Mouse (Mus musculus): Measurements from ENCODE around the gene Manba. TPM values are rescaled to one million over a fixed set of nuclear protein-coding genes. Genes with fewer than 3 reads are reported as not detected.
"Not testable (repeated sequence)": the region's sequence is repeated elsewhere in the genome, so short reads cannot be mapped to it uniquely, and the experiment has no call there.

Manba gene
- polyA plus RNA-seq, 1 experiment from 2014 or later = 5.1 TPM

DNA sequence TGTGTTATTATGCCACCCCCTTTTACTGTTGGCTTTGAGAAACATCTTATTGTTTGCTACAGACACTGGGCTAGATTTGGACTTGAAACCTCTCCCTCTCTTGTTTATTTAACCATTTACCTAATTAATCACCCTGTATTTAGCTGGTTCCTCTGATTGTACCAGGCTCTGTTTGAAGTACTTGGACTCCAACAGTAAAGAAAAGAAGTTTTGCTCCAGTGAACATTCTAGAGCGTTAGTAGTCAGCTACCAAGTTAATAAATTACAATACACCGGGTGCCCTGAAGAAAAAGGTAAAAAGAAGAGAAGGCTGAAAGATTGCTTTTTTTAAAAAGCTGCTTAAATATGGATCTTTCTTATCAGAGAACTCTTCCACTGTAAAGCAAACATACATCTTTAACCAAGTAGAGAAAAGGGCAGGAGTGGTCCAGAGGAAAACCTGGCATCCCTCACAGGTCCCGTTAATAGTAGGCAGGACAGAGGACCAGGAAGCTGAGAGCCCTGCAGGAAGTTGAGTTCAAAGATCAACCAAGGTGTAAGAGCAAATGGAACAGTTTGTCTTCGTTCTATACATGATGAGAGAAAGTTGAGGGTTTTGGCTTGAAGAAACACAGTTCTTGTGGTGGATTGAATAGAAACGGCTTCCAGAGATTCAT lies 4.6 kb downstream of the Manba start:
- H3K4me3 ChIP-seq = no peak overlapping the region
- no peak overlapping the region for H3K4me2 ChIP-seq (replicated peaks)
- no peak for ATAC-seq (ENCODE audit: low FRiP score, low read depth)
- no peak overlapping the region for H3K27ac ChIP-seq
- no peaks in the 10 kb centered on the region for H3K36me3 ChIP-seq
- H3K9ac ChIP-seq = no peak overlapping the region
- 84% methylated on average over 5 of the region's 5 CpGs for WGBS
- no peaks in the 10 kb centered on the region; the same call in 1 of the 2 replicates for H3K27me3 ChIP-seq (replicated peaks)
- H3K4me1 ChIP-seq = peaks cover 7% of the 10 kb centered on the region
- no peaks in the 10 kb centered on the region for H3K9me3 ChIP-seq

DNA sequence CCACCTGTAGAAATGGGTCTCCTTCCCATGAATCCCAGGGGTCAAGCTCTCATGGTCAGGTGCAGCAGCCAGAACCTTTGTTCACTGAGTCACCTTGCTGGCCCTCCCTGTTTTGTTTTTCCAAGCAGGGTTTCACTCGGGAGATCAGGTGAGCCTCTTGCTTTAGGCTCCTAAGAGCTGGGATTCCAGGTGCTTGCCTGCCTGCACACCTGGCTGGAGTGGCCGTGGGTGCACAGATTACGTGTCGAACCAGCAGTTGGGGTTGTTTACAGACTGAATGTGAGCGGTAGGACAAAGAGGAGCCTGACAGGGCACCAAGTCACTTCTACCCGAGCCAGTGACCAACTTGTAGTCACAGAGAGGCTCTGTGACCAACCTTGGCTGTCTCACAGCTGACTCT lies 5.7 kb downstream of the Manba start:
- Histone ChIP-seq H3K4me2 (replicated peaks) (no peak overlapping the region), H3K9ac (no peak overlapping the region), H3K27me3 (replicated peaks) (no peaks in the 10 kb centered on the region), H3K9me3 (no peaks in the 10 kb centered on the region), H3K27ac (no peak overlapping the region), H3K4me1 (no peaks in the 10 kb centered on the region), H3K36me3 (no peaks in the 10 kb centered on the region), H3K4me3 (no peak overlapping the region)
- ATAC-seq (ENCODE audit: low FRiP score, low read depth) = no peak
- 84% methylated on average over 6 of the region's 6 CpGs for WGBS

DNA sequence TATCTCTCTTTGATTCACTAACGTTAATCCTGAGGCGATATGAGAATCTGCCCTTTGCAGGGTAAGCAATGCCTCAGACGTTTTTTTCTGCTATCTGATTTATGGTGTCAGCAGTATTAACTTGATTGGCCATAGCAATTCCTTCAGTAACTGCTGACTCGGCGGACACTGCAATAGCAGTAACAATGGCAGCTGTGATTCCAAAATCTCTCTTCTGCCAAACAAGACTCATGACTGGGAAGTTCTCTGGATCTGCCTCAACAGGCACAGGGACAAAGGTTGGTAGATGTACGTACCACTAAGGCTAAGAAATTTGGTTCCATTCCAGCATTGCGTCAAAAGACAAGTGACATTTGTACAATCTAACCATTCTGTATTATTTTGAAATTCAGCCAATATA lies 7.9 kb downstream of the Manba start:
- H3K27me3 ChIP-seq (replicated peaks); ATAC-seq (ENCODE audit: low FRiP score, low read depth); H3K9me3 ChIP-seq; H3K27ac ChIP-seq; H3K36me3 ChIP-seq; H3K9ac ChIP-seq; H3K4me3 ChIP-seq; H3K4me2 ChIP-seq (replicated peaks); H3K4me1 ChIP-seq: not testable (repeated sequence)
- 79% methylated on average over 7 of the region's 7 CpGs for WGBS

DNA sequence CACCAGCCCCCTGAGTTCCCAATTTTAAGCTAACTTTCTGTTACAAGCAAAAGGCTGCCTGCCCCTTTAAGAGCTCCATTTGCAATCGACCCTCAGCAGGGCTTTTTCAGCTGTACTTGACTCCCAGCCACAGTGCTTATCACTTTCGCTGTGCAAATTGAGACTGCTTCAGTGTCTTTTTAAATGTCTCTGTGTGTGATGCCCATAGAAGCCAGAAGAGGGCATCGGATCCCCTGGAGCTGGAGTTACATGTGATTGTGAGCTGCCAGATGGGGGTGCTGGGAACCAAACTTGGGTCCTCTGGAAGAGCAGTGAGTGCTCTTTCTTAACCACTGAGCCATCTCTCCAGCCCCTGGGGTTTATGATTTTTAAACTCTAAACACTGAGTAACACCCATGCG lies 12.5 kb downstream of the Manba start:
- H3K27ac ChIP-seq, H3K36me3 ChIP-seq: not testable (repeated sequence)
- WGBS = 89% methylated on average over 4 of the region's 4 CpGs

DNA sequence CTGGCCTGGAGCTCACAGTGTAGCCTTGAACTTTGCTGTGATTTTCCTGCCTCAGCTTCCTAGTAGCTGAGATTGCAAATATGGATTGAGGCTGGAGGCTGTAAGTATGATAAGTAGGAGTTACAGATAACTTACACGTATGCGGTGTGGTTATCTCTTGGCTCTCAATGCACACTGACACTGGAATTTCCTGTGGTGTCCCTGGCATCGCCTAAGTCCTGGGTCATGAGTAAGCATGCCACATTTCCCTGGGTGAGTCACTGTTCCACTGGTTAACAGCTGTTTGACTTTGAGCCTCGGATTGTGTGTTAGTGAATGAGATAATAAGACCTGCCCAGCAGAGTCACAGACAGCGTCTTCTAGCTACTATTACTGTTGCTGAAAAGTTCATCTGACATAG lies 13.5 kb downstream of the Manba start:
- H3K4me1 ChIP-seq = no peaks in the 10 kb centered on the region
- ATAC-seq (ENCODE audit: low FRiP score, low read depth) = no peak
- H3K9me3 ChIP-seq = no peaks in the 10 kb centered on the region
- no peak overlapping the region for H3K9ac ChIP-seq
- no peak overlapping the region for H3K4me3 ChIP-seq
- H3K36me3 ChIP-seq = no peaks in the 10 kb centered on the region
- WGBS = 89% methylated on average over 5 of the region's 5 CpGs
- H3K27me3 ChIP-seq (replicated peaks) = no peaks in the 10 kb centered on the region
- no peak overlapping the region for H3K4me2 ChIP-seq (replicated peaks)
- H3K27ac ChIP-seq = no peak overlapping the region

More for the DNA sequence above, 12.5 kb downstream of the Manba start:
- H3K4me2 ChIP-seq (replicated peaks); H3K9ac ChIP-seq; H3K4me3 ChIP-seq; ATAC-seq (ENCODE audit: low FRiP score, low read depth); H3K9me3 ChIP-seq; H3K27me3 ChIP-seq (replicated peaks); H3K4me1 ChIP-seq: not testable (repeated sequence)

DNA sequence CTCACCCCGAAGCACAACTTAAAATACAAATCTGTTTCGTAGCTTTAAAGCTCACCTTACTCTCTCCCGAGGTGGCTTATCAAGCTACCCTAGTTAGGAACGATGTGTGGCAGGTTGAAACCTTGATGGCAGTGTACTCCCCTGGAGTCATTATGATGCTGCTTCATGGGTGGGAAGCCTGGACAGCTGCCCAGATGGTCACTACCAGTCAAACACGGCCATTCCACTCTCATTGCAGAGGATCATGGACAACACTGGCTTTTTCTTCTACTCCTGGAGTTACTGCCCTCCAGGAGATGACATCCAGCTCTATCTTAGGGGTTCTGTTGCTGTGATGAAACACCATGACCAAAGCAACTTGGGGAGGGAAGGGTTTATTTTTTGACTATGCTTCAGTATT lies 17.7 kb downstream of the Manba start:
- H3K27me3 ChIP-seq (replicated peaks) = no peaks in the 10 kb centered on the region
- no peak overlapping the region for H3K4me3 ChIP-seq
- no peak overlapping the region for H3K27ac ChIP-seq
- no peak overlapping the region for H3K4me2 ChIP-seq (replicated peaks)
- WGBS = 88% methylated on average over 5 of the region's 5 CpGs
- ATAC-seq (ENCODE audit: low FRiP score, low read depth) = no peak
- H3K9me3 ChIP-seq = no peaks in the 10 kb centered on the region
- H3K9ac ChIP-seq = no peak overlapping the region
- no peaks in the 10 kb centered on the region for H3K36me3 ChIP-seq
- H3K4me1 ChIP-seq = no peaks in the 10 kb centered on the region

DNA sequence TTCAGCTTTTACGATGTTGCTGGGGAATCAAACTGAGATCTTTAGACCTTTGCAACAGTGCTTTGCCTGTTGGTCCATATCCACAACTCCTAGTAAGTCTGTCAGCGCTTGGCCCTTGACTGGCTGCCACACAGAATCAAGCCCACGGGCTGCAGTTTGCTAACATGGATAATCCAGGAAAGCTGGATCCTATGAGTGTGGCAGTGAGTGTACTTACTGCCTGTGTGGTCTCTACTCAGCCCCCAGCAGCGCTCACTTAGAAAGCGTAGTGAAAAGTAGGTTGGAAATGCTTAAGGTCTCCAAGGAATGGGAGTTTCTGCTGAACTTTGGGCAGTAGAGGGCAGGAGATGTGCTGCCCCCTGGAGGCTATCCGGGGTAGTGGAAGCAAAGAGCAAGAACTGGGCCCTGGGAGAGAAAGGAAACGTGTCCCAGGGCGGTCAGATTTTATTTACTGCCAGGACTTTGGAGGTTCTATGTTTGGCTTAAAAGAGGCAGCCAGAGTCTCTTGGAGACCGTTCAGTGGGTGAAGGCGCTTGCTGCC lies 20.0 kb downstream of the Manba start:
- H3K9ac ChIP-seq = no peak overlapping the region
- H3K4me2 ChIP-seq (replicated peaks) = no peak overlapping the region
- no peak overlapping the region for H3K4me3 ChIP-seq
- no peaks in the 10 kb centered on the region for H3K4me1 ChIP-seq
- no peak for ATAC-seq (ENCODE audit: low FRiP score, low read depth)
- no peaks in the 10 kb centered on the region for H3K36me3 ChIP-seq
- no peaks in the 10 kb centered on the region for H3K9me3 ChIP-seq
- WGBS = 66% methylated on average over 10 of the region's 10 CpGs
- H3K27me3 ChIP-seq (replicated peaks) = no peaks in the 10 kb centered on the region
- no peak overlapping the region for H3K27ac ChIP-seq

DNA sequence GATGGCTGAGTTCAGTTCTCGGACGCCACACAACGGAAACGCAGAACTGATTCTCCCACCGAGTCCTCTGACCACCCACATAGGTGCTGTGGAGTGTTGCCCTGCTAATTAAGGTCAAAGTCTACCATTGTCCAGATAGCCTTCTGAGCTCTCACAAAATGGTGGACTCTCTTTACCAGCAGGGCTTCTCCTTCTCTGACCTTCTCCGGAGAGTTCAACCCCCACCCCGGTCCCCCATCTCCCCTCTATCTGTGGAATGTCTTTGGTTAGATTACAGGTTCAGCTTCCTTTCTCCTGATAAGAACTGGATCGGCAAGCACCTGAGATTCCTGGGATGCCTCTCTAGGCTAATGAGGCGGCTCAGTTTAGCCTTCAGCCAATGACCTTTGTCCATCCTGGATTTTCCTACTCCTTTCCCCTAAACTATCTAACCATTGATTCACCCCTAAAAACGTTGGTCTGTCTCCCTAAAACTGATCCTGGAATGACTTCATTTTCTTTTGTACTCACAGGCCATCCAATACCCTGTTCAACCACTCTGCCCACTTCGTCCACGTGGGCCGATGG lies 20.6 kb downstream of the Manba start:
- 91% methylated on average over 13 of the region's 13 CpGs for WGBS
- no peak for ATAC-seq (ENCODE audit: low FRiP score, low read depth)
- H3K36me3 ChIP-seq = no peaks in the 10 kb centered on the region

DNA sequence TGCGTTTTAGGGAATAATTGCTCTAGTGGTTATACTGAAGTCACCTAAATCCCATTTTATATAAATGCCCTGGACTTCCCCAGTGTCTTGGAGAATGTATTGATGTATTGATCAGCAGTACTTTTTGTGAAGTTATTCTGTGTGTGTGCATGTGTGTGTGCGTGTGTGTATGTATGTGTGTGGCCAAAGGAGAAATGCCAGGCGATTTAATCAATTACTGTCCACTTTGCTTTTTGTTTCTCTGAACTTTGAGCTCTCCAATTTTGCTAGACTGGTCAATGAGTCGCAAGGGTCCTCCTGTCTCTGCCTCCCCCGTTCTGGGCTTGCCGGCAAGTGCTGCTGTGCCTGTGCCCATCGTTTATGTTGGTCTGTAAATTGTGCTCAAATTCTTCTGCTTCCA lies 22.1 kb downstream of the Manba start:
- ATAC-seq (ENCODE audit: low FRiP score, low read depth) = no peak
- H3K9me3 ChIP-seq = no peaks in the 10 kb centered on the region
- 93% methylated on average over 7 of the region's 7 CpGs for WGBS

More for the DNA sequence above, 20.6 kb downstream of the Manba start:
- Histone ChIP-seq H3K4me3 (no peak overlapping the region), H3K4me1 (no peaks in the 10 kb centered on the region), H3K27ac (no peak overlapping the region), H3K4me2 (replicated peaks) (no peak overlapping the region), H3K9ac (no peak overlapping the region), H3K9me3 (no peaks in the 10 kb centered on the region), H3K27me3 (replicated peaks) (no peaks in the 10 kb centered on the region)

DNA sequence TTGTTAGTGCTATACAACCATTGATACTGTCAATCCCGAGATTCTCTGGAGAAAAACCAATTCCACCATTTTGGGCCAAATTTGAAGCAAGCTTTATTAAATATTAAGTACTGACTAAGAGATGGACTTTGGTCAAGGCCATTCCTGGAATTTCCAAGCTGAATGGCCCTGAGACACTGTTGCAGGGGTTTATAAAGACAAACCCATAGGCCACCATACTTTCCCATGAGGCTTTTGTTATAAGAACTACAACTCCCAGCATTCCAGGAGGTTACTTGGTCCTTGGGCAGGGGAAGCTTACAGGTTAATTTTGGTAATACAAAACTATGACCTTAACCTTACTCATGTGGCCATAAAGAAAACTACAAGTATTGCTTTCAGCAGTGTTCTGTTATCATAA lies 22.8 kb downstream of the Manba start:
- Histone ChIP-seq H3K27ac (no peak overlapping the region), H3K9ac (no peak overlapping the region), H3K4me1 (no peaks in the 10 kb centered on the region), H3K9me3 (no peaks in the 10 kb centered on the region), H3K27me3 (replicated peaks) (no peaks in the 10 kb centered on the region), H3K4me2 (replicated peaks) (no peak overlapping the region), H3K4me3 (no peak overlapping the region), H3K36me3 (no peaks in the 10 kb centered on the region)
- WGBS = 86% methylated on average over 1 of the region's 1 CpGs
- ATAC-seq (ENCODE audit: low FRiP score, low read depth) = no peak

More for the DNA sequence above, 22.1 kb downstream of the Manba start:
- Histone ChIP-seq H3K36me3 (no peaks in the 10 kb centered on the region), H3K27me3 (replicated peaks) (no peaks in the 10 kb centered on the region), H3K4me1 (no peaks in the 10 kb centered on the region), H3K27ac (no peak overlapping the region), H3K4me3 (no peak overlapping the region), H3K9ac (no peak overlapping the region), H3K4me2 (replicated peaks) (no peak overlapping the region)

DNA sequence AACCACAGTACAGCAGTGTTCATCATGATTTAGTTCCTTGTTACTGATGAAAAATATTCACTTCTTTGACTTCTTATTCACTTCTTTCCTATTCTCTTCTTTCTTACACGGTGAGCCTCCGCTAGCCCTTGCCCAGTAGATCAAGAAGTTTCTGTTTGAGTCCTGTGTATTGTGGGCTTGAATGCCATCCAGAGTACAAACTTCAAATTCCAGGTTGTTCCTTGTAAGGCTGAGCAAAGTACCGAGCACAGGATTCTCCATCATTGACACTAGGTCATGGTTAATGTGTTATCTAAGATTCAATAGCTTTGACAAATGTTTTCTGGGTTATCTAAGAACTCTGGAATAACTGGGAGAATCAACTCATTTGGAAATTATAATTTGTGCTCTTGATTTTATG lies 25.0 kb downstream of the Manba start:
- Histone ChIP-seq H3K36me3 (no peaks in the 10 kb centered on the region), H3K4me3 (no peak overlapping the region), H3K4me1 (no peaks in the 10 kb centered on the region), H3K27me3 (replicated peaks) (no peaks in the 10 kb centered on the region), H3K9me3 (no peaks in the 10 kb centered on the region), H3K4me2 (replicated peaks) (no peak overlapping the region), H3K9ac (no peak overlapping the region), H3K27ac (no peak overlapping the region)
- 92% methylated on average over 3 of the region's 3 CpGs for WGBS
- no peak for ATAC-seq (ENCODE audit: low FRiP score, low read depth)

DNA sequence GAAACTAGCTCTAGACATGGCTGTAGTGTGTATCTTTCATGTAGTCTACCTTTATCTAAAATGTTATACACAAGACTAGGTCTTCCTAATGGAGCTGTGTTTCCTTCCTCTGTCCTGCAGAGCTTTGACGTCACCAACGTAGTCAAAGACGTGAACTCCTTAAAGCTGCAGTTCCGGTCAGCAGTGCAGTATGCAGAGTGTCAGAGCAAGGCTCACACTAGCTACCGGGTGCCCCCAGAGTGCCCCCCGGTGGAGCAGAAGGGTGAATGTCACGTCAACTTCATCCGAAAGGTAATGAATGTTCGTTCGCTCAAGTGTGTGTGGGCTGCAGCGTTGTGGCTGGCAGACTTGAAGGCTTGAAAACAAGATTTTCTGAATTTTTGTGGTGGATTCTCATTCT lies 26.3 kb downstream of the Manba start:
- Histone ChIP-seq H3K27ac (no peak overlapping the region), H3K9me3 (no peaks in the 10 kb centered on the region), H3K4me3 (no peak overlapping the region), H3K27me3 (replicated peaks) (no peaks in the 10 kb centered on the region), H3K4me1 (no peaks in the 10 kb centered on the region), H3K9ac (no peak overlapping the region), H3K4me2 (replicated peaks) (no peak overlapping the region), H3K36me3 (no peaks in the 10 kb centered on the region)
- peak; percentile 14; the same call in 1 of the 2 replicates for ATAC-seq (ENCODE audit: low FRiP score, low read depth)
- 53% methylated on average over 11 of the region's 11 CpGs for WGBS

DNA sequence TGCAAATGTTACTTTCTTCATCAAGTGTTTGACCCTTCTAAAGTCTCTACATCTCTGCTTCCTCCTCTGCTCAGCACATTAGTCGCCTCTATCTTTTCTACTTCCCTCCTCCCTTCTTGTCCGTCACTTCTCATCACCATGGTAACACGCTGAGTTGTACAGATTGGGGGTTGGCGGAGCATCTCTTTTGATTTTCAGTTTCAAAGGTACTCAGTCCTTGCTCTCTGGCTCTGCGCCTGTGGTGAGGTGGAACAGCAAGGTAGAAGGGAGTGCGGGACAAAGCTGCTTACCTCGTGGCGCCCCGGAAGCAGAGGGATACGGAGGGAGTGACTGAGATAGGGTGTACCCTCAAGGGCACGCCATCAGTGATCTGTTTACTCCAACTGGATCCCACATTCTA lies 27.9 kb downstream of the Manba start:
- H3K36me3 ChIP-seq = no peaks in the 10 kb centered on the region
- H3K27ac ChIP-seq = no peak overlapping the region
- no peaks in the 10 kb centered on the region for H3K9me3 ChIP-seq
- no peaks in the 10 kb centered on the region for H3K27me3 ChIP-seq (replicated peaks)
- 0 out of 2 replicates have a peak, but pooled peaks have one; percentile 43 for ATAC-seq (ENCODE audit: low FRiP score, low read depth)
- no peaks in the 10 kb centered on the region for H3K4me1 ChIP-seq
- no peak overlapping the region for H3K4me3 ChIP-seq
- 52% methylated on average over 11 of the region's 11 CpGs for WGBS
- peak overlapping the region; percentile 12; the same call in 1 of the 2 replicates for H3K4me2 ChIP-seq (replicated peaks)
- H3K9ac ChIP-seq = no peak overlapping the region
